Mouse (Mus musculus): ENCODE results near the gene Sdk1. TPM values are rescaled to one million over a fixed set of nuclear protein-coding genes. Genes with fewer than 3 reads are reported as not detected.

Gene Sdk1
- total and polyA plus RNA-seq, 3 experiments: not detected

DNA sequence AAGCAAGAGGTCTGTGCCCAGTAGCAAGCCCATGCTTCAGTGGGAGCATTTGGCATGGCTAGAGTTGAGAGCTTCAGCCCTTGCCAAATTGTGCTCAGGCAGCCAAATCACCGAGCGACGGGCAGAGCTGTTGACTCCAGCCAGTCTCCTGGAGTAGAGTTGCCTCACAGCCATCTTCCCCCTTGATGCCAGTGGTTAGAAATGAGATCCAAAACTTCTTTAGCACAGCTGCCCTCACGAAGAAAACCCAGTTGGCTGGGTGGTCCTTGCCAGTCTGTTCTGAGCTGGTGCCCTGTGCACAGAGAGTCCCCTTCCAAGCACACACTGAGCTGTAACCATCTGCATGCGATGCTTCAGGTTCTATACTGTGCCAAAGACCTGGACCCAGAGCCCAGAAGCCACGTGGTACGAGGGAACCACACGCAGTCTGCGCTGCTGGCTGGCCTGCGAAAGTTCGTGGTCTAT, 855.1 kb downstream of the Sdk1 start:
- TF ChIP-seq TAL1 (IDR thresholded peaks at IDR 0.05; ENCODE audit: low read length): no peak
- no peak for TF ChIP-seq BHLHE40 (IDR thresholded peaks at IDR 0.05; ENCODE audit: borderline replicate concordance, low read depth, low read length)
- TF ChIP-seq UBTF (IDR thresholded peaks at IDR 0.05; ENCODE audit: borderline replicate concordance, insufficient read depth, low read depth, low read length): no peak
- no peaks in the 10 kb centered on the region for H3K9me3 ChIP-seq (replicated peaks; ENCODE audit: insufficient read depth, low read length)
- no peak for DNase-seq (ENCODE audit: low read depth, low spot score)
- no peak overlapping the region for H3K27ac ChIP-seq (ENCODE audit: control insufficient read depth, low read depth, low read length)
- no peaks in the 10 kb centered on the region for H3K4me1 ChIP-seq (ENCODE audit: control insufficient read depth in 1 of 2, insufficient read depth in 2 of 2, low read length in 2 of 2)
- no peaks in the 10 kb centered on the region for H3K79me2 ChIP-seq (ENCODE audit: control insufficient read depth, insufficient read depth, low read length, poor library complexity)
- H3K9ac ChIP-seq (ENCODE audit: control insufficient read depth, low read depth, low read length, poor library complexity, severe bottlenecking): no peak overlapping the region
- H3K27me3 ChIP-seq (ENCODE audit: control insufficient read depth in 1 of 2, insufficient read depth in 2 of 2, low read length in 2 of 2): no peaks in the 10 kb centered on the region
- H3K4me3 ChIP-seq (ENCODE audit: control insufficient read depth in 1 of 2, insufficient read depth in 1 of 2, low read depth in 2 of 2, low read length in 2 of 2): no peak overlapping the region
- no peaks in the 10 kb centered on the region for H3K36me3 ChIP-seq (ENCODE audit: control insufficient read depth in 1 of 2, insufficient read depth in 2 of 2, low read length in 2 of 2)

DNA sequence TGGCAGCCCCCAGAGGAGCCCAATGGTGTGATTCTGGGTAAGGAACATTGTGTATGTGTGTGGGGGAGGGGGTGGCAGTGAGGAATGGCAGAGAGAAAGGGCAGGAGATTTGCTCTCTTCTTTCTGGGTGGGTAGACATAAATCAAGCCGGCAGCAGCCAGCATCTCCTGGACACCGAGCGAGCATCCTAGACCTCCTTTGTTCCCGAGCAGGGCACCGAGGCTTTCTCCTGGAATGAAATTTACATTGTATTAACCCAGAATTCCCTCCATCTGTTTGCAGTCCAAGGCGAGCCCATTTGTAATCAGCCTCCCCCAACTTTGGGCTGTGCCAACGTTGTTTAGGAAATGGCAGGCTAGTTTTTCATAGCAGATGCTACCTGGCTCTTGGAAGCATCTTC, 858.9 kb downstream of the Sdk1 start:
- Histone ChIP-seq H3K9me3 (replicated peaks; ENCODE audit: insufficient read depth, low read length) (no peaks in the 10 kb centered on the region), H3K4me1 (ENCODE audit: control insufficient read depth in 1 of 2, insufficient read depth in 2 of 2, low read length in 2 of 2) (no peaks in the 10 kb centered on the region), H3K4me3 (ENCODE audit: control insufficient read depth in 1 of 2, insufficient read depth in 1 of 2, low read depth in 2 of 2, low read length in 2 of 2) (no peak overlapping the region), H3K27me3 (ENCODE audit: control insufficient read depth in 1 of 2, insufficient read depth in 2 of 2, low read length in 2 of 2) (no peaks in the 10 kb centered on the region), H3K36me3 (ENCODE audit: control insufficient read depth in 1 of 2, insufficient read depth in 2 of 2, low read length in 2 of 2) (no peaks in the 10 kb centered on the region), H3K27ac (ENCODE audit: control insufficient read depth, low read depth, low read length) (no peak overlapping the region), H3K9ac (ENCODE audit: control insufficient read depth, low read depth, low read length, poor library complexity, severe bottlenecking) (no peak overlapping the region), H3K79me2 (ENCODE audit: control insufficient read depth, insufficient read depth, low read length, poor library complexity) (no peaks in the 10 kb centered on the region)
- DNase-seq (ENCODE audit: low read depth, low spot score): no peak
- TF ChIP-seq MXI1 (IDR thresholded peaks at IDR 0.05; ENCODE audit: low read depth, low read length) (no peak), POLR2AphosphoS2 (IDR thresholded peaks at IDR 0.05; ENCODE audit: low read length) (no peak), UBTF (IDR thresholded peaks at IDR 0.05; ENCODE audit: borderline replicate concordance, insufficient read depth, low read depth, low read length) (no peak), MYB (IDR thresholded peaks at IDR 0.05; ENCODE audit: low read depth, low read length) (no peak), ZMIZ1 (IDR thresholded peaks at IDR 0.05; ENCODE audit: low read depth, low read length) (no peak), CTCF (IDR thresholded peaks at IDR 0.05 in 2 of 3, conservative IDR thresholded peaks at IDR 0.05 in 1 of 3; ENCODE audit: control insufficient read depth in 1 of 3, insufficient read depth in 1 of 3, low read depth in 2 of 3, low read length in 3 of 3, poor library complexity in 1 of 3, severe bottlenecking in 1 of 3) (no peak), CHD2 (IDR thresholded peaks at IDR 0.05; ENCODE audit: low read length) (no peak), SMC3 (IDR thresholded peaks at IDR 0.05; ENCODE audit: low read depth, low read length) (no peak), MAZ (IDR thresholded peaks at IDR 0.05; ENCODE audit: low read depth, low read length) (no peak), KAT2A (conservative IDR thresholded peaks at IDR 0.05; ENCODE audit: low read depth, low read length) (no peak), RCOR1 (IDR thresholded peaks at IDR 0.05; ENCODE audit: low read depth, low read length) (no peak), NRF1 (IDR thresholded peaks at IDR 0.05; ENCODE audit: insufficient read depth, low read depth, low read length, poor library complexity, severe bottlenecking) (no peak), HCFC1 (IDR thresholded peaks at IDR 0.05; ENCODE audit: low read depth, low read length) (no peak), RAD21 (IDR thresholded peaks at IDR 0.05; ENCODE audit: low read depth, low read length) (no peak), MEF2A (IDR thresholded peaks at IDR 0.05; ENCODE audit: extremely low read depth, insufficient replicate concordance, low read depth, low read length, poor library complexity, severe bottlenecking) (no peak), JUND (IDR thresholded peaks at IDR 0.05; ENCODE audit: low read depth, low read length) (no peak)

Data from MEL (cell line).